Mouse (Mus musculus) hindbrain, embryonic 11.5 days (tissue): ENCODE data around the gene Sephs2. TPM values are rescaled to one million over a fixed set of nuclear protein-coding genes. Genes with fewer than 3 reads are reported as not detected.

Source experiments
- ATAC-seq: fragments of 200-750 bp; cut with Nextera tagmentation; 2 replicates; pipeline ENCODE4 v1.8.0; 2017; ENCODE audit warnings: mild to moderate bottlenecking, moderate TSS enrichment, moderate library complexity; ENCODE audit not compliant: low FRiP score
- DNase-seq: peaks from one replicate; pipeline ENCODE4 v3.0.0-alpha.2; 2015; ENCODE audit warnings: low spot score
- H3K27ac ChIP-seq: fragments of 300-500 bp; sonication (generic); 2 replicates; pipeline ENCODE4 v1.5.1; 2014; ENCODE audit warnings: mild to moderate bottlenecking, low read depth, low read length
- H3K27me3 ChIP-seq: fragments of 300-500 bp; sonication (generic); 2 replicates; pipeline ENCODE4 v1.6.1; 2014; ENCODE audit warnings: mild to moderate bottlenecking, low read length, moderate library complexity, mixed read lengths; ENCODE audit not compliant: control insufficient read depth, insufficient read depth
- H3K36me3 ChIP-seq: fragments of 300-500 bp; sonication (generic); 2 replicates; pipeline ENCODE4 v1.6.1; 2014; ENCODE audit warnings: mild to moderate bottlenecking, low read length, moderate library complexity, mixed read lengths; ENCODE audit not compliant: control insufficient read depth, insufficient read depth
- H3K4me1 ChIP-seq: fragments of 300-500 bp; sonication (generic); replicated peaks from 2 replicates; pipeline ENCODE4 v1.6.1; 2014; ENCODE audit warnings: low read length, mixed read lengths; ENCODE audit not compliant: control insufficient read depth, insufficient read depth
- H3K4me2 ChIP-seq: fragments of 300-500 bp; sonication (generic); replicated peaks from 2 replicates; pipeline ENCODE4 v1.6.1; 2014; ENCODE audit warnings: mild to moderate bottlenecking, low read depth, low read length
- H3K4me3 ChIP-seq: fragments of 300-500 bp; sonication (generic); 2 replicates; pipeline ENCODE4 v1.5.1; 2014; ENCODE audit warnings: low read depth, low read length
- H3K9ac ChIP-seq: fragments of 300-500 bp; sonication (generic); 2 replicates; pipeline ENCODE4 v1.6.1; 2014; ENCODE audit warnings: low read depth, low read length
- H3K9me3 ChIP-seq: fragments of 300-500 bp; sonication (generic); 2 replicates; pipeline ENCODE4 v1.6.1; 2016; ENCODE audit warnings: low read length; ENCODE audit not compliant: control insufficient read depth
- WGBS: fragments of 180-500 bp; shearing (Covaris S2); extraction: QIAGEN DNeasy Blood & Tissue Kit; methylation state at CpG from one replicate; pipeline ENCODE4 v1.1.7; 2014; 5-methylcytosine and 5-hydroxymethylcytosine counted together
- polyA plus RNA-seq: library from polyadenylated mRNA; unstranded; fragments of >200 nt; fragmentation: Nextera tagmentation; extraction: Ambion mirVana; gene quantifications from 2 replicates; pipeline ENCODE4 v1.2.1, GENCODE M21; 2014

Gene Sephs2
- polyA plus RNA-seq, 1 experiment from 2014 or later = 86.6 TPM

DNA sequence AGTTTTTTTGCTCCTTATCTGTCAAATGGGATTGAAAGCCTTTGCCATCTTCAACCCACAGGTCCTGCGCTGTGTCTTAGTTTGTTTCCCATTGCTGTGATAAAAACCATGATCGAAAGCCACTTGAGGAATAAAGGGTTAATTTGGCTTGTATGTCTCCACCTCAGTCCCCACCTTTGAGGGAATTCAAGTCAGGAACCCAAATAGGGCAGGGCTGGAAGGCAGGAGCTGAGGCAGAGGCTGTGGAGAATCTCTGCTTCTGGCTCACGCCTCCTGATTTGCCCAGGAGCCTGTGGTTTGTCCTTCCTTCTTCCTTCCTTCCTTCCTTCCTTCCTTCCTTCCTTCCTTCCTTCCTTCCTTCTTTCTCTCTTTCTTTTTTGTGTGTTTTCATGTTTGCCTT, 50.7 kb downstream of the Sephs2 start:
- Histone ChIP-seq H3K4me3 (no peak overlapping the region), H3K36me3 (no peaks in the 10 kb centered on the region), H3K4me1 (no peaks in the 10 kb centered on the region), H3K27me3 (no peaks in the 10 kb centered on the region), H3K9ac (no peak overlapping the region), H3K27ac (no peak overlapping the region), H3K4me2 (no peak overlapping the region), H3K9me3 (no peaks in the 10 kb centered on the region)
- WGBS = 95% methylated on average over 3 of the region's 3 CpGs
- DNase-seq (no peak), ATAC-seq (no peak)

Other genes with a start within 250 kb of the Sephs2 start
- 69.4 and 71.4 TPM in 2 replicates for gene Maz, start 247.0 kb downstream of the Sephs2 start, polyA plus RNA-seq
- 142 and 146 TPM in 2 replicates for gene Kif22, start 231.6 kb downstream of the Sephs2 start, polyA plus RNA-seq
- gene Zg16, start 186.7 kb downstream of the Sephs2 start, polyA plus RNA-seq = not detected in 2 replicates
- 1.0 and 1.3 TPM in 2 replicates for gene AI467606, start 182.7 kb downstream of the Sephs2 start, polyA plus RNA-seq
- 1.7 and 2.0 TPM in 2 replicates for gene Qprt, start 151.8 kb downstream of the Sephs2 start, polyA plus RNA-seq
- gene Spn, start 136.2 kb downstream of the Sephs2 start, polyA plus RNA-seq = 0.07 and 0.08 TPM in 2 replicates
- 64.7 and 76.2 TPM in 2 replicates for gene Cd2bp2, start 78.0 kb downstream of the Sephs2 start, polyA plus RNA-seq
- 18.7 and 19.1 TPM in 2 replicates for gene Tbc1d10b, start 65.6 kb downstream of the Sephs2 start, polyA plus RNA-seq
- gene Mylpf, start 65.2 kb downstream of the Sephs2 start, polyA plus RNA-seq = 24.1 and 26.5 TPM in 2 replicates
- gene Zfp553, start 41.0 kb downstream of the Sephs2 start, polyA plus RNA-seq = 26.5 and 29.7 TPM in 2 replicates
- gene Sept1, start 40.9 kb downstream of the Sephs2 start, polyA plus RNA-seq = 23.7 and 30.0 TPM in 2 replicates
- gene Zfp771, start 29.8 kb downstream of the Sephs2 start, polyA plus RNA-seq = 53.2 and 54.0 TPM in 2 replicates
- 193 and 214 TPM in 2 replicates for gene Dctpp1, start 13.3 kb downstream of the Sephs2 start, polyA plus RNA-seq
- gene Itgal, start 22.2 kb upstream of the Sephs2 start, polyA plus RNA-seq = 0.54 and 0.56 TPM in 2 replicates
- gene Zfp768, start 71.5 kb upstream of the Sephs2 start, polyA plus RNA-seq = 5.1 and 5.7 TPM in 2 replicates
- gene Zfp747, start 102.0 kb upstream of the Sephs2 start, polyA plus RNA-seq = 6.7 and 9.6 TPM in 2 replicates
- 5.4 and 6.2 TPM in 2 replicates for gene 9130019O22Rik, start 113.1 kb upstream of the Sephs2 start, polyA plus RNA-seq
- 6.1 and 6.3 TPM in 2 replicates for gene E430018J23Rik, start 119.6 kb upstream of the Sephs2 start, polyA plus RNA-seq
- gene Zfp764, start 132.8 kb upstream of the Sephs2 start, polyA plus RNA-seq = 6.9 and 8.1 TPM in 2 replicates
- 29.8 and 33.6 TPM in 2 replicates for gene Zfp688, start 148.0 kb upstream of the Sephs2 start, polyA plus RNA-seq
- gene Zfp689, start 175.1 kb upstream of the Sephs2 start, polyA plus RNA-seq = 12.8 and 13.5 TPM in 2 replicates
- gene Prr14, start 185.6 kb upstream of the Sephs2 start, polyA plus RNA-seq = 61.4 and 72.1 TPM in 2 replicates
- gene Fbrs, start 205.1 kb upstream of the Sephs2 start, polyA plus RNA-seq = 10.5 and 15.1 TPM in 2 replicates
- gene Srcap, start 237.9 kb upstream of the Sephs2 start, polyA plus RNA-seq = 58.1 and 81.5 TPM in 2 replicates
- gene Gm42715, start 245.5 kb upstream of the Sephs2 start, polyA plus RNA-seq = 20.0 and 26.0 TPM in 2 replicates